Mouse (Mus musculus) adrenal gland (tissue): ENCODE results near the gene Gnat2.

Source experiments
- intact Hi-C: fragments of 180-260 bp; cut with DNase I; formaldehyde crosslinking; loops from one replicate; pipeline ENCODE4 v1.15.1; 2025

Gene Gnat2

DNA sequence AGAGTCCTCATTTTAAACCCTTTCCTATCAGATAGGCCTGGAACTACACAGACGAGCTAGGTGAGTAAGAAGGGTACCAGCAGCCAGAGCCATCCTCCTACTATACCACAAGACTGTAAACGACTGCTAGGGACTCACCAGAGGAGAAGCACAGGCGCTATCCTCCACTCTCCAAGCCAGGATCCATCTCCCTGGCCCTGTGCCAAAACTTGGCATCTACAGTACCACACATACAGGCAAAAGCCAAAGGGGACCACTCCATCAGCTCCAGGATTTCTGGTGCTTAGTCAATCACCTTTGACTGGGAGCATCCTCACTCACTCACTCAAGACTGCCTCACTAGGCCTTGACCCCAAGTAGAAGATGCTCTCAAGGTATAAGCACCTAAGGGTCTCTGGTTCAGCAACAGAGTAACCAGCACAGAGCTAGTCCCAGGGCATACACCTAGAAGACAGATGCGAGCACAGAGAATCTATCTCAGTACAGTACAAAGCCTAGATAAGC, 8.6 kb upstream of the Gnat2 start:
- intact Hi-C loops: no loop called here

DNA sequence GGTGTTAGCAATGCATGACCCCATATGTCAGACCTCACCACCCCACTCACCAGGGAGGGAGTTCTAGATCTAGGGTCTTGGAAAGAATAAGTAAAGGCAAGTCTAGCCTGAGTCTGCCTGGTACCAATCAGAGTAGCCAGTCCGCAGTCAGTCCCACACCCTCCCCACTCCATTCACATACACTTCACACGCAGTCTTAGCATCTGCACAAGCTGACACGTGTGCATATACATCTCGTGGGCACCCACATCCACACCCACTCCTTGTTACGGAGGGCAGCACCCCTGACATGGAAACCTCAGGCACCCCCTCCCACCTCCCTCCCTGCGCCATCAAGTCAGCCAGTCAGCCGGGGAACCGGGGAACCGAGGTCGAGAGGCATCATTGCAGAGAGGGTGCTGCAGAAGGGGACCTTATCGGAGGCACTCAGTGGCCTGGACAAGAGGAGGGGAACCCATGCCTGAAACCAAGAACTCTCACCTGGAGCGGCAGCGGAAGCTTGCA, 7.8 kb upstream of the Gnat2 start:
- intact Hi-C loops: no loop called here

DNA sequence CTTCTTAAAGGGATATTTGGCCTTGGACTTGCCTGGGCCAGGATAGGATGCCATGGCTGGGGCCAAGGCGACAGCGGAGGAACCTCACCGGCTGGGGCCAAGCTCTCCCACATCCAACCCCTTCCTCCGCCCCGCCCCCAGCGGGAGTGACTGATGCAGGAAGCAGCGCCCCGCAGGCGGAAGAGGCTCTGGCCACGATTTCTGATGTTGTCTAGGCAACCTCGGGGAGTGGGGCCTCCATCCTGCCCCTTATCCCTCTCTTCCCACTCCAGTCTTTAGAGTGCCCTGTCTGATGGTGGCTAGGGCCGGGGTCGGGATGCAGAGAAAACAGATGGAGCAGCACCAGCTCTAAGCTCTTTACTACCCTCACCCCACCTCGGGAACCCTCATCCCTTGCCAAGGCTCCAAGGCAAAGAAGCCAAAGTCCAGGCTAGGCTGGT, 7.3 kb upstream of the Gnat2 start:
- intact Hi-C loops: no loop called here

DNA sequence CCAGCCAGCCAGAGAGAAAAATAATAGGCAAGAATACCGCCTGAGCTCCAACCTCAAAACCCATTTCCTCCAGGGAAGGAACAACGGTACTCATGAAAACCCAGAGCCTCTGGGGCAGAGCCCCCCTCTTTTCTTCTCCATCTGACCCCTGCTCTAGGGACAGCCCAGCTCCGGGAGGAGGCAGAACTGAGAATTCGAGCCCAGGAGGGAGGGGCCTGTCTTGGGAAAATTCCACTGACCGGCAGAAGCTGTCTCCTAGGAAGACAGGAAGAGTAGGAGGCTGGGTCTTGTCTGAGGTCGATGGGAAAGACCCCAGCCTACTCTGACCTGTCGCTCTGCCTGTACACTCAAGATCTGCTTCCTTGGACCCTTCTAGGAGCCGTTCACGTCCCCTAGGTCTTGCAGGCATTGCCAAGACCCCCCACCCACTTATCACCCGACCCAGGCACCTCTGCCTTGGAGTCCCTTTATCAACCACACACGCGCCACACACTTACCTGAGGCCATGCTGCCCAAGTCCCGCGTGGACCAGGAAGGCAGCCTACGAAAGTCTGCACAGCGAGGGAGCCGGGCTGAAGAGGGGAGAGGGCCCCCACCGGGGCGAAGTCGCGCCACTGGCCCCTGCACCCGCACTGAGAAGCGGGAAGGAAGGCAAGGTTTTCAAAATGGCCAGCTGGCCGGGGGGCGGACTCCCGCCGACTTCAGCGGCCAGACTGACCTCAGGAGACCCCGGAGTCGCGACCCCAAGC, 6.7 kb upstream of the Gnat2 start:
- intact Hi-C loops: no loop called here

DNA sequence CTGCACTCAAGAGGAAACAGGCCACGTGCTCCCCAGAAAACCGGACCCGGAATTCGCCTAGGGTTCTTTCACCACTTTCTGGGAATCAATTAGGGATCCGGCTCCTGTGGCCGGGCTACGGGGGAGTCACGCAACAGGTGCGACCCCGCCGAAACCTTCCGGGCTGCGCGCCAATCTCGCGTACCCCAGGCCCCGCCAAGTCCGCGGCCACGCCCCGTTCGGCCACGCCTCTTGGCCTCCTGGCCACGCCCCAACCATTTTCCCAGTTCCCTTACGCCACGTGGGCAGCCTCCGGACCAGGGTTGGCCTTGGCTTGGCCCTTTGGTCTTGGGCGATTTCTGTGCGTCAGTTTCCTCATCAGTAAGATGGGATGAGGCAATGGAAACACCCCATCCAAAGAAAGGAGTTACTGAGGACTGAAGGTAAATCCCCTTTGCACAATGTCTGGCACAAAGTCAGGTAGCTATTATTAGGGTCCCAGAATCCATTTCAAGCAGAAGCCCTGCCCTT, 6.1 kb upstream of the Gnat2 start, which contains the start of gene Ampd2:
Ampd2 (minus strand) TSS at position 182 of the 510 bp plus-strand sequence.
- intact Hi-C loops: no loop called here

DNA sequence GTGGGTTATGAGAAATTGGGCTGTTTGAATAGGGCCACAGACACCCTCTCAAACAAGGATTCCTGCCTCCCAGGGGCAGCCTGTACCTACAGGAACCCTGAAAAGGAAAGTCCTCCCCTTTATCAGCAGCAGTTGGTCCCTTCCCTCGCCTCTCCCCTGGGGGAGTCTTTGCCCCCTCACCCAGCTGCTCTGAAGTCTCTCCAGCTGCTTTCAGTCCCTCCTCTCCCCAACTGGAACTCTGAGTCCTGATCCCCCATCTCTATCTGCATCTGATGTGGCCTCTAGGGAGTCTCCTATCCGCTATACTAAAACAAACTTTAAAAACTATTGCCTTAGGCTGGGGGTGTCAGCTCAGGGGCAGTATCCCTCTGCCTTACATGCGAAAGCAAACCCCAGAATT, 5.3 kb upstream of the Gnat2 start:
- intact Hi-C loops: no loop called here

DNA sequence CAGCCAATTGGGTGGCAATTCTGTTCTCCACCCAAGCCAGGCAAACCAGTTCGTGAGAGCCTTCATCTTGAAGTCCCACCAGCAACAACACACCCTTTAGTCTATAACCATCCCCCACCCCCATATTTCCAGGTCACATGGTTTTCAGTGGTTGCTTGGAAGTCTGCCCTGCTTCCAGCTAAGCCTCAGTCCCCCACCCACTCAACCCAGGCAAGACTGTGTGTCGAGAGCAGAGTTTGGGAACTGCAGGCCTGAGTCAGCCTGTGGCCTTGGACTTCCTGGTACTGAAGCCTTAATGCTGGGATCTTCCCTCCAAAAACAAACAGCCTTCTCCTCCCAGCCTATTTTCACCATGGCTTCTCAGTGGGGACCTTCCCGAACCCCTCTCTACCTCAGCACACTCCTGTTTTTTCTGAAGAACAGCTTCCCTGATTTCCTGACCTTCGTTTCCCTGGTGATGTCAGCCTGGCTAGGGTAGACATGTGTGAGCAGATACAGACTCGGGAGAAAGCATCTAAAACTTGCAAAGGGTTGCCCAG, 3.7 kb upstream of the Gnat2 start:
- intact Hi-C loops: no loop called here

DNA sequence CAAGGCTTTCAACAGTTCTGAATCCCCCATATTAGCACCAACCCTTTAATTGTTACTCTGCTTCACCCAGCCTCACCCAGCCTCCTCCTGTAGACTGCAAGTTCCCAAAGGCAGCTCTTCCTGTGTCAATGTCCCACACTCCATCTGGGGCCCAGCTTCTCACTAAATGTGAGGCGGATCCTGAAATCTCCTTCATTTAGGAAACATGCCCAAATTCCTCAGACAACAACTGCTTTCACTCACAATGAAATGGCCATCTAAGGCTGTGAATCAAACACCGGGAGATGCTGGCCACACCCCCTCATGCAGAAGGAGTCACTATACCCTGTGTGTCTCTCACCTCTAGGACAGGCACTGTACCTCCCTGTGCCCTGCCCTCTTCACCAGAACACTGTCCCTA, 2.7 kb upstream of the Gnat2 start:
- intact Hi-C loops: no loop called here

DNA sequence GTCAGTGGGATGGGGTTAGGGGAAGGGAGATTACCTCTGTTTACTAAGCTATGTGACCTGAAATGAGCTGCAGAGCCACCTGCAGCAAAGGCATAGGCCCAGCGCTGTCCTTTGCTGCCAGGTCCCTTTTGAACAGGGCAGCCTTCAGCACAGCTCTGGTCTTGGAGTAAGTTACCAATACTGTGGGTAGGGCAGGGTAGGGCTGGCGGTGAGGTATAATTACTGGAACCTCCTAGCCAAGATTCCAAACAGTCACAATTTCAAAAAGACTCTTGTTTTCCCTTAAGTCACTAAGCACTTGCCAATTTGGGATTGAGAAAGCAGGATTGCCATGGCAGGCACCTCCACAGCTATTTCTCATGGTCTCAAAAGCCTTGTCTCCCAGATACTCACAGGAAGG, 2.0 kb upstream of the Gnat2 start:
- intact Hi-C loops: no loop called here

DNA sequence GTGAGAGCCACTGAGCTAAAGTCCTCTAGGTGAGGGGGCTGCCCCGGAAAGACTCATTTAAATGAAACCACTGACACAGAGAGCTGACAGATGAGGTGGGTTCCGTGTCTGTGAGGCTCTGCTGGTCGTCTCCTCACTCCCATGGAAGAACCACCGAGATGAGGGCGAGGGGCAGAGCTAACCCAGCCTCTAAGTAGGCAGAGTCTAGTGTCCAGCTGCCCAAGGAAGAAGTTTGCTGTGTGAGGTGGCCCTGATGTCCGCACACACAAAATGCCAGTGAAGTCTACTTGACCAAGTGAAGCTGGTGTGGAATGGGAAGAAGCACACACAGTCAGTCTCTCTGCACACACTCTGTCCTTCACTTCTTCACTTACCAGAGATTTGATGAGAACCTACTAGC, 559 bp upstream of the Gnat2 start:
- intact Hi-C loops: no loop called here

DNA sequence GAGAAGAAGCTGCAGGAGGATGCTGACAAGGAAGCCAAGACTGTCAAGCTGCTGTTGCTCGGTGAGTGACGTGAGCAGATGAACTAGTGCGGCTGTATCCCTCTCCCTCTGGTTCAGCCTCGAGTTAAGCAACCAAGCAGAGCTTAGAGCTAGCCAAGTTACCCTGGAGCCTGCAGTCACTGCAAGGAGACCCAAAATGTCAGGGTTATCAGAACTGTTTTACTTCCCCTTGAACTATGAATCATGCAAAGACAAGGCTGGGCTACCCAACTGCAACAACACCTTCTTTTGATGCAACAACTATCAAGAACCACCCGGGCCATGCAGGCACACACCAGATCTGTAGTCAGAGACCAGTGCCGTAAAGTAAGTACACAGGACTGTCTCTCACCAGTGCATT, 717 bp downstream of the Gnat2 start:
- intact Hi-C loops: no loop called here

DNA sequence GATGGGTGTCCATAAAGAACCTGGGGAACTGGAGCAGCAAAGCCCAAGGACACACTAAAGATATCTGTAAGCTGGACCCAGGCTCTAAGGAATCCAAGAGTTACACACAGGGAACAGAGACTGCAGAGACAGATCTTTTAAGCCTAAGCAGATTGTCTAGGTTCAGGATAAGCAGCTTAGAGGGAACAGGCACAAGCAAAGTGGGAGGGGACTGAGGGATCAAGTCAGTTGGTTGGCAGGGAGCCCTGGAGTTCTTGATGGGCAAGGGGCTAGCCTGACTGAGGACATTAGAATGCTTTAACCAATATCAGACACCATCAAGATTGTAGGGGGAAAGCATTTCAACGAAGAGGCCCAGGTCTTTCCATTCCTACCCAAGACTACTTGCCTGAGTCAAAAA, 1.6 kb downstream of the Gnat2 start:
- intact Hi-C loops: no loop called here

DNA sequence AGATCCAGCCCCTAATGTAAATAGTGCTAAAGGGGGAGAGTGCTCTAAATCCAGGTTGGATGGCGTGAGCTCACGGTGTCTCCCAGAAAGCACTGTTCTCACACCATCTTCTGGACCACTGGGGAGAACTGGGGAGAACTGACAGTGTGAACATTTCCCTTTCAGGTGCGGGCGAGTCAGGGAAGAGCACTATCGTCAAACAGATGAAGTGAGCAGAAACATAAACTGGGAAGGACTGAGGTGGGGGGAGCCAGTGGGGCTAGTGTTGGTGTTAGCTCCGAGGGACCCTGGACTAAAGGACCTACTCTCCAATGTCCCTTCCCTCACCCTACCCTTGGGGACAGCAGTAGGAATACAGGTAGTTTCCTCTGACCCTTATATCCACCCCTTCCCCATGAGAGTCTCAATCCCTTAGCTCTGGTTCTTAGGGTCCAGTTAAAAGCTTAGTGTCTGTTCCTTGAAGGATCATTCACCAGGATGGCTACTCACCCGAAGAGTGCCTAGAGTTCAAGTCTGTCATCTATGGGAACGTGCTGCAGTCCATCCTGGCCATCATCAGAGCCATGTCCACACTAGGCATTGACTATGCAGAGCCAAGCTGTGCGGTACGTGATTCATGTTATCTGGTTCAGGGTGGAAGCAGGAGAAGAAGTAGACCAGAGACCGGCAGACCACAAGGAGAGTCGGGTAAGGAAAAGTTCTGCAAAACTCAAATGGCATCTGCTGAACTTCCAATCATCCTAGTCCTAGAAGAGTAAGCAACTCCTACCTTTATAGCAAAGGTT, 2.6 kb downstream of the Gnat2 start:
- intact Hi-C loops: no loop called here

DNA sequence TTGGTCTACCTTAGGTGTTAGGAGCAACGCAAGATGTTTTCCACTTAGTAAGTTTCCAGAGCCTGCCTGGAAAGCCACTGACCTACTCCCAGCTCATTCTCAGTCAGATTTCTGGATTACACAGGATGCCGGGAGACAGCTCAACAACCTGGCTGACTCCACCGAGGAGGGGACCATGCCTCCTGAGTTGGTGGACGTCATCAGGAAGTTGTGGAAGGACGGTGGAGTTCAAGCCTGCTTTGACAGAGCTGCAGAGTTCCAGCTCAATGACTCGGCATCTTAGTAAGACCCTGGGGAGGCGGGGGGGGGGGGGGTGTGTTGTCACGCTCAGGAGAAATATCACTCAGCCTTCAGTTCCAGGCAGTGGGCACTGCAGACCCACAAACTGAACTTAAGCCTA, 3.6 kb downstream of the Gnat2 start:
- intact Hi-C loops: no loop called here

DNA sequence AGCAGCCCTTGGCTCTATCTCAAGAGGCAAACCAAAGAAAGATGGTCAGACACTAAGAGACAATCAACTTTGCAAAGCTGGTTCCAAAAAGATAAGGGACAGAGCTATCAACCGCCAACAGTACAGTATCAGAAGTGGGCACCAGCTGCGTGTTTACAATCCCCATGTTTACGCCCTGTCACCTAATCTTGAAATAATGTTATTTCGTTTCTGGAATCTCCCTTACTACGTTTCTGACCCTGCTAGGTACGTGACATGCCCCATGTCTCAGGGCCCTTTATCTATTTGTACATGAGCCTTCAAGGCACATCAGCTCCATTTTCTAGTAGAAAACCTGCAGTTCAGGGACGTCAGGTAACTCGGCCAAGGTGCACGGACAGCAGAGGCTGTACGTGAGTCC, 4.1 kb downstream of the Gnat2 start:
- intact Hi-C loops: no loop called here

DNA sequence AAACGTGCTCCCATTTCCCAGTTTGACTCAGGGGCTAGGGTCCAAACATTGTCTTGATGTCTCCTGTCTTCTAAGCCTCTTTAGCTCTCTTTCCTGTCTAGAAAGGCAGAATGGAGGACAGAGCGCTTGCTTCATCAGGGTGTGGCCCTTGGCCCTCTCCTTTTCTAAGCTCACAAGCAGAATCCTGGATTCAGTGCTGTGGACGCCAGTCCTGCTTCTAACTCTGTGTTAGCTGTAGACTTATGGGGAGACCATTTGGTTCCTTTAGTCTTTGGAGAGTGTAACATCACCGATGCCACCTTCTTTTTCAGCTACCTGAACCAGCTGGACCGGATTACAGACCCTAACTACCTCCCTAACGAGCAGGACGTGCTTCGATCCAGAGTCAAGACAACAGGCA, 5.1 kb downstream of the Gnat2 start:
- intact Hi-C loops: no loop called here

DNA sequence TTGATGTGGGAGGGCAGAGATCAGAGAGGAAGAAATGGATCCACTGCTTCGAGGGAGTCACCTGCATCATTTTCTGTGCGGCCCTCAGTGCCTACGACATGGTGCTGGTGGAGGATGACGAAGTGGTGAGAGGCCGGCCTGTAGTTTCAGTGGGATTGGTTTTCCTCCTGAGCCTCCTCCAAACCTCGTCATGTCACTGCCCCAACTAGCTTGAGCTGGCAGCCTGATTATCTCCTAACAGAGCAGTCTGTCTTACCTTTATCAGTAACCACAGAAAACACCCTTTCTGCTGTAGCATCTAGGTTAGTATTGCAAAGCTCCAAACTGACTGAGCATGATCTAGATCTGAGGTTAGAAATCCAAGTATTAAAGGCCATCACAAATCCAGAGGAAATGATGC, 5.7 kb downstream of the Gnat2 start:
- intact Hi-C loops: no loop called here

DNA sequence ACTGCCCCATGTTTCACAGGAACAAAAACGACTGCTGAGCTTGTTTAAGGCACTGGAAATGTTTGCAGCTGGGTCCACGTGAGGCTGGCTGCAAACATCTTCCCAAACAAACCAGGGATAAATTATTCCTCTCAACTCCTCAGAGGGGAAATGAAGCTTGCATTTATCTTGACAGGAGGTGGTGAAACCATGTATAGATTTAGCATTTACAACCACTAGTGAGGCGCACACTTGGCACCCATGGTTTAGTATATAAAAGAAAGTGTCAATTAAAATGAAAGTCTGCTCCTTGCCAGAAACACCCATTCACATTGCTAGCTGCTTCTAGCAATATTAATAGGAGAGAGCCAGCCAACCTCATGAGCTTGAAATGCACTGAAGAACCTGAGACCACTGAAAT, 9.0 kb downstream of the Gnat2 start:
- intact Hi-C loops: no loop called here

DNA sequence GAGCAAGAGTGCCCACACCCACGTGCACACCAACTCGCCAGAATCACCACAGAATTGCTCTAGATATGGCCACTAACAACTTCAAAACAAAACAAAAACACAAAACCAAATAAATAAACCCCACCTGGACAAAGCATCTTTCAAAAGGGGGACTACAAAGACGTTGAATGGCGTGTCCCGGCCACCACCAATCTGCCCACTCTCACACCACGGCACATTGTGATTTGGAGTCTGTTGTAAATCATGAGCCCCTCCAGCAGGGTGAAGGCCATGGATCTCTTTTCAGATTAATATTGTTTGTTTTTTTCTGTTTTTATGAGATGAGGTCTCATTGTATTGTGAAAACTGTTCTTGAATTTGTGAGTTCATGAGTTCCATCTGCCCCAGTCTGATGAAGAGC, 9.5 kb downstream of the Gnat2 start:
- intact Hi-C loops: no loop called here

DNA sequence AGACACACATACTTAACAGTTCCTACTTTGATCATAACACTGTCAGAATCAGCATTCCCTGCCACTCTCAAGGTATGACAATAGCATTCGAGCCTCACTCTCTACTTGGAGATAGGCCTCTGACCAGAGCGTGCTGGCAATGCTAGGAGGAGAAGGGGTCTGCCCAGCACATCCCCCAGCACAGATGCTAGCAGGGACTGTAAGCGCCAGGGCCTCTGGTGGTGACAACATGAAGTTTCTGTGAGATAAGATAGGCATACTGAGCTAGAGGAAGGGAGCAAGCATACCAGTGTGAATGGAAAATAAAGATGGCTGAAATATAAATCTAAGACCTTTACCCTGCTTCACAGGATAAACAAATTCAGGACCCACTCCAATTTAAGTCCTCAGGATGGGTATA, 12.7 kb downstream of the Gnat2 start:
- intact Hi-C loops: loop anchor here (1.0 kb wide), 1 partner anchor 14 kb away; no protein-coding TSS in a partner anchor

DNA sequence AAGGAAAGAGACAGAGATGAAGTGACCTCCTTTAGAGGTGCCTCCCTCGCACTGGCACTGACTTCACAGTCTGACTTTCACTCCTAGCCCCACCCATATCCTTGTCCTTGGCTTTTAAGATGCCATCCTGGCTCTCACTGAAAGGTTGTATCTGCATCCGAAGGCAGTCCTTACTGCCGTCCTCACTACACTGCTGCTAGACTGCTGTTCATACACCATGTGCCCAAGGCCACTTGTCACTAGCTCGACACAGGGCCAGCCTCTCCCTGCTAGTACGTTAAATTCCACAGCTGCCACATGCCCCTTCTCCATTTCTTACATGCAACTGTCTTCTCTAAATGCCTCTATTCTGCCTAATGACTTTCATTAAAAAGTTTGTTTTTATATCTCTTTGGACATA, 18.7 kb downstream of the Gnat2 start:
- intact Hi-C loops: no loop called here

DNA sequence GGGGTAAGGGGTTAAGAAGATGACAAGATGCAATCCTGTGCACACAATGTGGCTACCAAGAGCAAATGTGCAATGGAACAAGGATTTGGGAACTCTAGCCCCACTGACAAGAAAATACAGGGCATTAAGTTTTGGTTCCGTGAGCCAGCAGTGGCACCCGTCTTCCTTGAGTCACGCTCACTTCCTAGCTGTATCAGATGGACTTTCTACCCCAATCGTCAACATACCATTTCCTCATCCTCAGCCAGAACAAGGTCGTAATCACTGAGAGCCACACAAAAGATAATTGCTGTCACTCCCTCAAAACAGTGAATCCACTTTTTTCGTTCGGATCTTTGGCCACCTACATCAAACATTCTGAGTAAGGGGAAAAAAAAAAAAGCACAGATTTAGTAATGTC, 19.7 kb downstream of the Gnat2 start:
- intact Hi-C loops: no loop called here
